24 mouse cellular contexts compared by ENCODE assay signal in genomic region chr3:51294251-51294650, GRCm38 (mm10). TPM values are rescaled to one million over a fixed set of nuclear protein-coding genes. Genes with fewer than 3 reads are reported as not detected.
DNase-seq lines count a peak whose midpoint lies in the region; ATAC-seq and TF ChIP-seq lines count a peak whose summit lies in the region.
"Had no signal": no experiment of that assay in that cellular context is flagged by ENCODE, and none has a peak within 500 bp of the region (broad histone marks: within the 10 kb centered on the region; RNA-seq: fewer than 3 reads in every experiment).

No protein-coding gene starts in this region.

- H3K27ac ChIP-seq in liver, postnatal 0 days (ENCODE audit: low read depth): no peak overlapping the region
- H3K27ac ChIP-seq in liver, embryonic 12.5 days: no peak overlapping the region
- no peak overlapping the region for H3K27ac ChIP-seq in kidney, embryonic 15.5 days
- H3K27ac ChIP-seq: embryonic facial prominence, embryonic 12.5 days; embryonic facial prominence, embryonic 15.5 days; gastrocnemius, adult 2 months; hindbrain, embryonic 12.5 days; hindbrain, embryonic 15.5 days had no signal

- H3K27me3 ChIP-seq in liver, postnatal 0 days (ENCODE audit: insufficient read depth, low read length): no peaks in the 10 kb centered on the region
- no peaks in the 10 kb centered on the region for H3K27me3 ChIP-seq in liver, embryonic 12.5 days (replicated peaks)
- no peaks in the 10 kb centered on the region for H3K27me3 ChIP-seq in kidney, embryonic 15.5 days
- H3K27me3 ChIP-seq: embryonic facial prominence, embryonic 12.5 days; embryonic facial prominence, embryonic 15.5 days; hindbrain, embryonic 12.5 days; hindbrain, embryonic 15.5 days; Patski had no signal

- H3K4me2 ChIP-seq in liver, postnatal 0 days (ENCODE audit: low read depth, low read length): no peak overlapping the region
- no peak overlapping the region for H3K4me2 ChIP-seq in liver, embryonic 12.5 days
- H3K4me2 ChIP-seq in kidney, embryonic 15.5 days: no peak overlapping the region
- H3K4me2 ChIP-seq: embryonic facial prominence, embryonic 12.5 days; embryonic facial prominence, embryonic 15.5 days; heart, embryonic 11.5 days; hindbrain, embryonic 12.5 days; hindbrain, embryonic 15.5 days had no signal

- H3K4me3 ChIP-seq in liver, postnatal 0 days (ENCODE audit: low read depth, low read length): no peak overlapping the region
- H3K4me3 ChIP-seq in liver, embryonic 12.5 days: no peak overlapping the region
- no peak overlapping the region for H3K4me3 ChIP-seq in kidney, embryonic 15.5 days (replicated peaks)
- H3K4me3 ChIP-seq: embryonic facial prominence, embryonic 12.5 days; embryonic facial prominence, embryonic 15.5 days; gastrocnemius, adult 2 months; hindbrain, embryonic 12.5 days; hindbrain, embryonic 15.5 days had no signal

- no peak overlapping the region for H3K9ac ChIP-seq in liver, postnatal 0 days (replicated peaks)
- no peak overlapping the region for H3K9ac ChIP-seq in liver, embryonic 12.5 days
- H3K9ac ChIP-seq in kidney, embryonic 15.5 days: no peak overlapping the region
- H3K9ac ChIP-seq: embryonic facial prominence, embryonic 12.5 days; embryonic facial prominence, embryonic 15.5 days; forebrain, postnatal 0 days; hindbrain, embryonic 12.5 days; hindbrain, embryonic 15.5 days had no signal

- no peak for TF ChIP-seq CTCF in liver, postnatal 0 days (IDR thresholded peaks at IDR 0.05; ENCODE audit: low read depth)

- H3K36me3 ChIP-seq in liver, postnatal 0 days (replicated peaks; ENCODE audit: insufficient read depth, low read length): peaks cover 18% of the 10 kb centered on the region; the same call in 1 of the 2 replicates
- H3K36me3 ChIP-seq in liver, embryonic 12.5 days: peaks cover 48% of the 10 kb centered on the region
- peaks cover 8% of the 10 kb centered on the region; the same call in 1 of the 2 replicates for H3K36me3 ChIP-seq in kidney, embryonic 15.5 days
- H3K36me3 ChIP-seq: embryonic facial prominence, embryonic 15.5 days; hindbrain, embryonic 15.5 days had no signal

- peaks cover 3% of the 10 kb centered on the region; the same call in 1 of the 2 replicates for H3K4me1 ChIP-seq in liver, postnatal 0 days (ENCODE audit: insufficient read depth)
- no peaks in the 10 kb centered on the region for H3K4me1 ChIP-seq in liver, embryonic 12.5 days
- no peaks in the 10 kb centered on the region for H3K4me1 ChIP-seq in kidney, embryonic 15.5 days
- H3K4me1 ChIP-seq: embryonic facial prominence, embryonic 12.5 days; hindbrain, embryonic 12.5 days; hindbrain, embryonic 15.5 days had no signal

- ATAC-seq in liver, postnatal 0 days: no peak
- ATAC-seq in liver, embryonic 12.5 days: no peak
- no peak for ATAC-seq in kidney, embryonic 15.5 days (replicated peaks; ENCODE audit: low FRiP score)
- ATAC-seq: activated CD4-positive, CD25-positive, alpha-beta regulatory T cell, adult 4 months; CD4-positive, CD25-positive, alpha-beta regulatory T cell, adult 4 months; forebrain, embryonic 14.5 days; forebrain, postnatal 0 days; Patski had no signal

- no peak for TF ChIP-seq EP300 in liver, postnatal 0 days (IDR thresholded peaks at IDR 0.05; ENCODE audit: low read depth)

- peak; percentile 1 for DNase-seq in liver, postnatal 0 days
- DNase-seq in ES-CJ7 (ENCODE audit: low read depth, low spot score): peak; percentile 55
- peak; percentile 72 for DNase-seq in ZHBTc4 (ENCODE audit: low read depth, low spot score)
- no peak for DNase-seq in urinary bladder, adult 2 months (ENCODE audit: low spot score)
- DNase-seq: adrenal gland, adult 8-10 months; adrenal gland, postnatal 36 days; cerebellum, adult 18-20 months; cerebellum, adult 9-11 months; cerebellum, postnatal 25 days; forebrain, postnatal 0 days; gastrocnemius, adult 2 months; gastrocnemius, postnatal 14 days had no signal

- WGBS in liver, postnatal 0 days (ENCODE audit: insufficient replicate concordance): 81% methylated on average over 2 of the region's 2 CpGs
- 61% methylated on average over 2 of the region's 2 CpGs for WGBS in liver, embryonic 12.5 days (ENCODE audit: insufficient replicate concordance)
- WGBS in kidney, embryonic 15.5 days: 54% methylated on average over 2 of the region's 2 CpGs

- H3K9me3 ChIP-seq in liver, postnatal 0 days (ENCODE audit: low read length): no peaks in the 10 kb centered on the region
- H3K9me3 ChIP-seq in liver, embryonic 12.5 days (replicated peaks): no peaks in the 10 kb centered on the region
- H3K9me3 ChIP-seq in kidney, embryonic 15.5 days (replicated peaks): no peaks in the 10 kb centered on the region
- H3K9me3 ChIP-seq: embryonic facial prominence, embryonic 12.5 days; embryonic facial prominence, embryonic 15.5 days; G1E; hindbrain, embryonic 12.5 days; hindbrain, embryonic 15.5 days had no signal

RNA-seq across cellular contexts. Expression of gene Elf2, which starts 46.2 kb away (rescaled TPM):
- 19.6 and 22.1 TPM in 2 replicates for polyA plus RNA-seq in liver, postnatal 0 days (2015; fragmentation: Nextera tagmentation; extraction: Ambion mirVana)
- 21.8 and 24.6 TPM in 2 replicates for polyA plus RNA-seq in liver, embryonic 12.5 days (2016; fragmentation: Nextera tagmentation; extraction: Ambion mirVana)
- polyA plus RNA-seq in kidney, embryonic 15.5 days (2015; fragmentation: Nextera tagmentation; extraction: Ambion mirVana): 58.2 and 73.7 TPM in 2 replicates
- polyA plus RNA-seq in urinary bladder, adult 2 months (2012; rRNA removed): 52.0 and 53.9 TPM in 2 replicates
